Mouse (Mus musculus): Measurements from ENCODE around the gene Trim28.

DNA sequence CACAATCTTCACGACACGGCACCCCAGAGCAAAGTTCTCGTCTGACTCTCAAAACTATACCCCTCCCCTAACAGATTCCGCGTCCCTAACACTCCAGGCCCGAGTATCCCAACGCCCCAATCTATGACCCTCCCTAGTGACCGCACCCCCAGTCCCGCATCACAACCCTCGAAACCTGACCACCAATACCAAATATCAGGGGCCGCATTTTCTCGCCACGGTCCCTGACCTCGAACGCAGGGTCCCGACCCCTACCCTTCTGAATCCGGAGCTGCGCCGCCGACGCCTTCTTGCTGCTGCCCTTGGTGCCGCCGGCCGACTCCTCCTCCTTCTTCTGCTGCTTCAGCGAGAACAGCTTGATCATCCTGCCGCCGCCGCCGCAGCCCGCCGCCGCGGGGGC, 38.5 kb downstream of the Trim28 start:
- TF ChIP-seq POLR2A (IDR thresholded peaks at IDR 0.05; ENCODE audit: control insufficient read depth, low read depth, low read length) (no peak), CTCF (IDR thresholded peaks at IDR 0.05; ENCODE audit: control insufficient read depth, insufficient read depth, insufficient replicate concordance, low read depth, low read length) (no peak)

Measured in testis, adult 2 months (tissue).